Mouse (Mus musculus): ENCODE results near the gene Phlpp1.

GRCm38 (mm10) chr1:106244245-106244644 lies 72.7 kb downstream of the Phlpp1 start:
- TF ChIP-seq CTCF (IDR thresholded peaks at IDR 0.05; ENCODE audit: low read depth) (no peak), EP300 (optimal IDR thresholded peaks at IDR 0.05) (no peak)
